Mouse (Mus musculus): ENCODE measurements around the gene Gid4. TPM values are rescaled to one million over a fixed set of nuclear protein-coding genes. Genes with fewer than 3 reads are reported as not detected.

The Gid4 gene
- polyA plus RNA-seq (2012; fragmentation: generic; extraction: Trizol) = 8.1 TPM

DNA sequence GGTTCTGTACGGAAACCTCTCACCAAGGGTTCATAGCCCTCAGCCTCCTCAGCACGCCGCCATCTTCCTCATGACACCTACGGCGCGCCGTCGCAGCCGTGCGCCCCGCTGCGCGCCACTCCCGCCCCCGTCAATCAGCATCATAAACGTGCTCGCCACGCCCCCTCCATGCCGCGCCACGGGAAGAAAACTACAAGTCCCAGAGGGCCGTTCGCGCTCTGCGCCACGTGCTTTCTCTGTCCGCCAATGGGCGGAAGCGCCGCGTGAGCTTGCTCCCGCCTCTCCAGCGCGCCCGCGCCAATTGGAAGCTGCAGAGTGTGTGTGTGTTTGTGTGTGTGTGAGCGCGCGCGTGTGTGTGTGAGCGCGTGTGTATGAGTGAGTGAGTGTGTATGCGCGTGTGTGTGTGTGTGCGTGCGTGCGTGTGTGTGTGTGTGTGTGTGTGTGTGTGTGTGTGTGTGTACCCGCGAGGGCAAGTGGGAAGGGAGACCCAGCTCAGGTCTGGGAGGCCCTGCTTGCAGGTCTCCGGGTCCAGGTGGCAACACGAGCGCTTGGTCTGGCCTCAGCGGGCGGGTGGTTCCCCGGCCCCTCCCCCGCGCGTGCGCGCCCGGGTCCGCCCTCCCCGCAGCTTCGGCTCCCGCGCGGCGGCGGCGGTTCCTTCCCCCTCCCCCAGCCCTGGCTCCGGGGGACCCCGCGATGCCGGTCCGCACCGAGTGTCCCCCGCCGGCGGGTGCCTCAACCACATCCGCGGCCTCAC, at the start of gene Gid4:
Gene Gid4 (plus strand): TSS at position 183 of the 754 bp plus-strand sequence.
- H3ac ChIP-seq (ENCODE audit: control insufficient read depth, insufficient read length) = peak within 1 kb of the TSS; percentile 51

GRCm38 (mm10) chr11:60367256-60367655, 49.7 kb upstream of the Gid4 start:
- H3K36me3 ChIP-seq (ENCODE audit: control insufficient read depth, insufficient read depth) = no peaks in the 10 kb centered on the region
- H3K27me3 ChIP-seq (ENCODE audit: control insufficient read depth, insufficient read depth, insufficient read length) = peaks cover 4% of the 10 kb centered on the region
- no peak overlapping the region for H3K4me2 ChIP-seq (ENCODE audit: low read depth)
- no peak overlapping the region for H3K4me3 ChIP-seq
- H3ac ChIP-seq (ENCODE audit: control insufficient read depth, insufficient read length) = no peak overlapping the region
- TF ChIP-seq MYOD1 (IDR thresholded peaks at IDR 0.05; ENCODE audit: control insufficient read depth in 1 of 3, insufficient read length in 2 of 3, low read depth in 2 of 3) (no peak), POLR2A (IDR thresholded peaks at IDR 0.05; ENCODE audit: insufficient read length, low read depth) (no peak), CEBPB (IDR thresholded peaks at IDR 0.05; ENCODE audit: insufficient read depth, poor library complexity, severe bottlenecking) (no peak), MAX (IDR thresholded peaks at IDR 0.05; ENCODE audit: low read depth) (no peak), POLR2AphosphoS2 (IDR thresholded peaks at IDR 0.05; ENCODE audit: insufficient read length, low read depth) (no peak), TCF3 (IDR thresholded peaks at IDR 0.05; ENCODE audit: insufficient read length, low read depth) (no peak), E2F4 (IDR thresholded peaks at IDR 0.05; ENCODE audit: insufficient read depth) (no peak), USF1 (IDR thresholded peaks at IDR 0.05; ENCODE audit: low read depth) (no peak), TCF12 (IDR thresholded peaks at IDR 0.05; ENCODE audit: insufficient read depth, poor library complexity, severe bottlenecking) (no peak), SRF (IDR thresholded peaks at IDR 0.05; ENCODE audit: control insufficient read depth, insufficient read length, low read depth) (no peak), REST (IDR thresholded peaks at IDR 0.05; ENCODE audit: insufficient read depth, insufficient read length) (no peak), MYOG (IDR thresholded peaks at IDR 0.05; ENCODE audit: control insufficient read depth in 1 of 3, insufficient read depth in 1 of 3, insufficient read length in 2 of 3, low read depth in 2 of 3) (no peak)
- no peaks in the 10 kb centered on the region for H3K79me2 ChIP-seq (ENCODE audit: control insufficient read depth, insufficient read depth)

More for the DNA sequence above, at the start of gene Gid4:
- TF ChIP-seq MYOG (IDR thresholded peaks at IDR 0.05; ENCODE audit: control insufficient read depth in 1 of 3, insufficient read depth in 1 of 3, insufficient read length in 2 of 3, low read depth in 2 of 3) (peak in 2 of 3 experiments; percentile 39 to 42), POLR2A (IDR thresholded peaks at IDR 0.05; ENCODE audit: insufficient read length, low read depth) (peak; percentile 60), E2F4 (IDR thresholded peaks at IDR 0.05; ENCODE audit: insufficient read depth) (peak; percentile 58), USF1 (IDR thresholded peaks at IDR 0.05; ENCODE audit: low read depth) (peak; percentile 99), POLR2AphosphoS2 (IDR thresholded peaks at IDR 0.05; ENCODE audit: insufficient read length, low read depth) (peak; percentile 68), CEBPB (IDR thresholded peaks at IDR 0.05; ENCODE audit: insufficient read depth, poor library complexity, severe bottlenecking) (no peak), REST (IDR thresholded peaks at IDR 0.05; ENCODE audit: insufficient read depth, insufficient read length) (peak; percentile 26), SRF (IDR thresholded peaks at IDR 0.05; ENCODE audit: control insufficient read depth, insufficient read length, low read depth) (peak; percentile 67), TCF3 (IDR thresholded peaks at IDR 0.05; ENCODE audit: insufficient read length, low read depth) (no peak), TCF12 (IDR thresholded peaks at IDR 0.05; ENCODE audit: insufficient read depth, poor library complexity, severe bottlenecking) (no peak), MAX (IDR thresholded peaks at IDR 0.05; ENCODE audit: low read depth) (peak; percentile 49), MYOD1 (IDR thresholded peaks at IDR 0.05; ENCODE audit: control insufficient read depth in 1 of 3, insufficient read length in 2 of 3, low read depth in 2 of 3) (peak in 2 of 3 experiments; percentile 20 to 53)
- Histone ChIP-seq H3K79me2 (ENCODE audit: control insufficient read depth, insufficient read depth) (peaks cover 42% of the 10 kb centered on the region), H3K4me3 (peak within 1 kb of the TSS; percentile 67), H3K27me3 (ENCODE audit: control insufficient read depth, insufficient read depth, insufficient read length) (no peaks in the 10 kb centered on the region), H3K4me2 (ENCODE audit: low read depth) (peak within 1 kb of the TSS; percentile 94), H3K36me3 (ENCODE audit: control insufficient read depth, insufficient read depth) (no peaks in the 10 kb centered on the region)

- Histone ChIP-seq H3K27me3 (ENCODE audit: control insufficient read depth, insufficient read depth, insufficient read length) (peaks cover under 1% of the 10 kb centered on the region), H3ac (ENCODE audit: control insufficient read depth, insufficient read length) (no peak overlapping the region), H3K36me3 (ENCODE audit: control insufficient read depth, insufficient read depth) (no peaks in the 10 kb centered on the region), H3K4me2 (ENCODE audit: low read depth) (peak overlapping the region; percentile 43), H3K4me3 (no peak overlapping the region), H3K79me2 (ENCODE audit: control insufficient read depth, insufficient read depth) (no peaks in the 10 kb centered on the region)
- no peak for TF ChIP-seq MYOD1 (IDR thresholded peaks at IDR 0.05; ENCODE audit: control insufficient read depth in 1 of 3, insufficient read length in 2 of 3, low read depth in 2 of 3)
- TF ChIP-seq REST (IDR thresholded peaks at IDR 0.05; ENCODE audit: insufficient read depth, insufficient read length) = no peak
- TF ChIP-seq USF1 (IDR thresholded peaks at IDR 0.05; ENCODE audit: low read depth) = peak; percentile 87
- no peak for TF ChIP-seq TCF12 (IDR thresholded peaks at IDR 0.05; ENCODE audit: insufficient read depth, poor library complexity, severe bottlenecking)
These were observed 48.0 kb upstream of the Gid4 start for GRCm38 (mm10) chr11:60368909-60369308.

DNA sequence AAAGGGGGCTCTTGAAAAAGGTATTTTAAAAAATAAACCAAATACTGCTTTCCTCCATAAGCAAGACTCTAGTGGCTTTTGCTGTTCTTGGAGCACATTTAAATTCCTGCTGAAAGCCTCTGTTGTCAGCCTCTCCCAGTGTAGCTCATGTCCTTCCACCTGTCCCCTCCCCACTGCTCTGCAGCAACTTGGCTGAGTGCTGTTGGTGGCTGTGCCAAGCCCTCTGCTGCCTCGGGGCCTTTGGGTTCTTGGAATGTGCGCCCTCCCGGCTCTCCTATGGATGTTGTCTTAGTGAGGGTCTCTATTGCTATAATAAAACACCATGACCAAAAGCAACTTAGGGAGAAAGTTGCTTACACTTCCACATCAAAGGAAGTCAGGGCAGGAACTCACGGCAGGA, 47.5 kb upstream of the Gid4 start:
- Histone ChIP-seq H3K4me2 (ENCODE audit: low read depth) (no peak overlapping the region), H3K79me2 (ENCODE audit: control insufficient read depth, insufficient read depth) (no peaks in the 10 kb centered on the region), H3K36me3 (ENCODE audit: control insufficient read depth, insufficient read depth) (no peaks in the 10 kb centered on the region), H3K27me3 (ENCODE audit: control insufficient read depth, insufficient read depth, insufficient read length) (no peaks in the 10 kb centered on the region), H3K4me3 (no peak overlapping the region), H3ac (ENCODE audit: control insufficient read depth, insufficient read length) (no peak overlapping the region)
- TF ChIP-seq USF1 (IDR thresholded peaks at IDR 0.05; ENCODE audit: low read depth) = no peak
- TF ChIP-seq POLR2AphosphoS2 (IDR thresholded peaks at IDR 0.05; ENCODE audit: insufficient read length, low read depth) = no peak
- TF ChIP-seq TCF12 (IDR thresholded peaks at IDR 0.05; ENCODE audit: insufficient read depth, poor library complexity, severe bottlenecking) = no peak
- TF ChIP-seq MAX (IDR thresholded peaks at IDR 0.05; ENCODE audit: low read depth) = no peak
- no peak for TF ChIP-seq TCF3 (IDR thresholded peaks at IDR 0.05; ENCODE audit: insufficient read length, low read depth)
- TF ChIP-seq CEBPB (IDR thresholded peaks at IDR 0.05; ENCODE audit: insufficient read depth, poor library complexity, severe bottlenecking) = no peak
- TF ChIP-seq REST (IDR thresholded peaks at IDR 0.05; ENCODE audit: insufficient read depth, insufficient read length) = no peak
- no peak for TF ChIP-seq E2F4 (IDR thresholded peaks at IDR 0.05; ENCODE audit: insufficient read depth)
- TF ChIP-seq SRF (IDR thresholded peaks at IDR 0.05; ENCODE audit: control insufficient read depth, insufficient read length, low read depth) = no peak
- no peak for TF ChIP-seq POLR2A (IDR thresholded peaks at IDR 0.05; ENCODE audit: insufficient read length, low read depth)
- TF ChIP-seq MYOD1 (IDR thresholded peaks at IDR 0.05; ENCODE audit: control insufficient read depth in 1 of 3, insufficient read length in 2 of 3, low read depth in 2 of 3) = no peak
- TF ChIP-seq MYOG (IDR thresholded peaks at IDR 0.05; ENCODE audit: control insufficient read depth in 1 of 3, insufficient read depth in 1 of 3, insufficient read length in 2 of 3, low read depth in 2 of 3) = no peak
